Mouse (Mus musculus) CD8-positive naive resting alpha-beta T cell, adult 2 months (primary cell): ENCODE data around the gene Fat3.

Source experiments
- DNase-seq, 2 experiments: peaks; one replicate each; pipeline ENCODE4 v3.0.0; 2022; ENCODE audit warnings: low read depth in 2 of 2, low spot score in 2 of 2

The Fat3 gene

GRCm38 (mm10) chr9:16439941-16440340, 61.1 kb downstream of the Fat3 start:
- DNase-seq = no peak

GRCm38 (mm10) chr9:16437805-16438204, 63.3 kb downstream of the Fat3 start:
- no peak for DNase-seq

- DNase-seq = no peak
Observed at GRCm38 (mm10) chr9:16428589-16428988, 72.5 kb downstream of the Fat3 start.

- no peak for DNase-seq
Observed at GRCm38 (mm10) chr9:16422707-16423106, 78.4 kb downstream of the Fat3 start.

GRCm38 (mm10) chr9:16402815-16403214, 98.3 kb downstream of the Fat3 start:
- no peak for DNase-seq

- DNase-seq = no peak
Observed at GRCm38 (mm10) chr9:16398734-16399686, 102.1 kb downstream of the Fat3 start.

GRCm38 (mm10) chr9:16389141-16389540, 111.9 kb downstream of the Fat3 start:
- no peak for DNase-seq

GRCm38 (mm10) chr9:16387527-16387926, 113.6 kb downstream of the Fat3 start:
- DNase-seq = no peak

- DNase-seq = no peak
Observed at GRCm38 (mm10) chr9:16363713-16364112, 137.4 kb downstream of the Fat3 start.

GRCm38 (mm10) chr9:16361811-16362210, 139.3 kb downstream of the Fat3 start:
- DNase-seq = no peak

- DNase-seq = no peak
Observed at GRCm38 (mm10) chr9:16356636-16357035, 144.4 kb downstream of the Fat3 start.

- no peak for DNase-seq
Observed at GRCm38 (mm10) chr9:16354906-16355305, 146.2 kb downstream of the Fat3 start.

GRCm38 (mm10) chr9:16353049-16353724, 147.9 kb downstream of the Fat3 start:
- no peak for DNase-seq

GRCm38 (mm10) chr9:16352486-16353048, 148.5 kb downstream of the Fat3 start:
- no peak for DNase-seq

- no peak for DNase-seq
Observed at GRCm38 (mm10) chr9:16344902-16345855, 155.9 kb downstream of the Fat3 start.

GRCm38 (mm10) chr9:16343191-16343590, 157.9 kb downstream of the Fat3 start:
- no peak for DNase-seq

GRCm38 (mm10) chr9:16342577-16342976, 158.5 kb downstream of the Fat3 start:
- DNase-seq = no peak

- DNase-seq = no peak
Observed at GRCm38 (mm10) chr9:16330290-16330984, 170.6 kb downstream of the Fat3 start.

- no peak for DNase-seq
Observed at GRCm38 (mm10) chr9:16318957-16319356, 182.1 kb downstream of the Fat3 start.

GRCm38 (mm10) chr9:16312599-16313197, 188.4 kb downstream of the Fat3 start:
- DNase-seq = no peak
